Mouse (Mus musculus): ENCODE data around the gene Grb10. TPM values are rescaled to one million over a fixed set of nuclear protein-coding genes. Genes with fewer than 3 reads are reported as not detected.

Gene Grb10
- polyA plus RNA-seq, 1 experiment from 2014 or later = 380 TPM

DNA sequence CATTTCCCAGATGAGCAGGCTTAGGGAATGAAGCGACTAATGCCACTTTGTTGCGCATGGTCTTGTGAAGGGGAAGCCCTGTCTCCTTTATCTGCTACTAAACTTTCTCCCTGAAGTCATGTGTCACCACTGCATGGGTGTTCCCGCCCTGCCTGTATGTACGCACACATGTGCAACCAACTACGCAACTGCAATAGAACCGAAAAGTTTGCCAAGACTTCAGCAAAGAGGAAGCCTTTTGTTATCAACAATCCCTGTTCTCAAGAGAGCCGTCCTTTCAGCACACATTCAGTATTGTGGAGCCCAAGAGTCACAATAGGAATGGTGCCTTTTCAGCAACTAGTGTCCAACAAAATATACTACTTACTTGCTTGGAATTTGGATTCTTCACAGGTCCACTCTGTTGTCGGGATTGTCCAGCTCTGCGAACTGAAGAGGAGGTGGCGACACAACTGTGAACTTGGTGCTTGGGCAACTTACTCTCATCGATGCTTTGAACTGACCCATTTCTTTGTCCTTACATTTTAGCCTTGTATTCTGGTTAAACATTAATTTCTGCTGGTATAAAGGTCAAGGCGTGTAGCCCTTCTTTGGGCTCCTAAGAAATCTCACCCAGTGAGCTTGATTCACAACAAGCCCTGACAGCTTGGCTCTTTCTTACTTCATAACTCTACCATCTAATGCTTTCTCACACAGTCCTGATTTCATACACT lies 140.7 kb downstream of the Grb10 start, which contains the start of gene Ddc:
Gene Ddc, minus strand, starts transcription at position 500 of the 713 bp plus-strand sequence.
- H3K27me3 ChIP-seq (ENCODE audit: control insufficient read depth, insufficient read depth, low read length) = no peaks in the 10 kb centered on the region
- peak; percentile 59; the same call in 1 of the 2 replicates for ATAC-seq (ENCODE audit: insufficient number of reproducible peaks, insufficient read depth, low FRiP score, low read depth)
- no peaks in the 10 kb centered on the region for H3K9me3 ChIP-seq (ENCODE audit: control insufficient read depth, low read depth, low read length)
- no peak within 1 kb of the TSS; the same call in 1 of the 2 replicates for H3K9ac ChIP-seq (replicated peaks; ENCODE audit: low read depth, low read length)
- no peaks in the 10 kb centered on the region for H3K36me3 ChIP-seq (ENCODE audit: control insufficient read depth, insufficient read depth, low read length)
- peak within 1 kb of the TSS; percentile 78 for H3K27ac ChIP-seq (ENCODE audit: low read length)
- 72% methylated on average over 12 of the region's 12 CpGs for WGBS
- H3K4me2 ChIP-seq (replicated peaks; ENCODE audit: low read depth, low read length) = 0 out of 2 replicates have a peak within 1 kb of the TSS, but pooled peaks have one; percentile 13
- peaks cover 4% of the 10 kb centered on the region; the same call in 1 of the 2 replicates for H3K4me1 ChIP-seq (ENCODE audit: control insufficient read depth, insufficient read depth, low read length)
- peak within 1 kb of the TSS; percentile 14; the same call in 1 of the 2 replicates for H3K4me3 ChIP-seq (ENCODE audit: low read depth, low read length)

DNA sequence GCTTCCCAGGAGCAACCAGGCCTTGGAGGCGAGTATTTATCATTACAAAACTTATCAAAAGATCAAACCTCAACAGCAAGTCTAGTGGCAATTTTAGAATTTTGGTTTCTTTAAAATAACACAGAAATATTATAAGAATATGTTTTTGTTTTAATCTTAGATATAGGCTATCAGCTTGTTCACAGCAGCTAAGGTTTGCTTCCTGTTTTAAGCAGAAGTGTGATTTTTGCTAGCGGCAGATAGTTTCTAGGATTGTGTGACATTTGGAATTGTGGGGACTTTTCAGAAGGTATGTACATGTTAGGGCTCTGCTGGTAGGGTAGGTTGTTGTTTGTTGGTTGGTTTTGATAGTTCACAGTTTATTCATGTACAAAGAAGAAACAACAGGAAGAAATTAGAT lies 143.0 kb downstream of the Grb10 start:
- Histone ChIP-seq H3K4me1 (ENCODE audit: control insufficient read depth, insufficient read depth, low read length) (0 out of 2 replicates have a peak, but pooled peaks cover 5% of the 10 kb centered on the region), H3K9ac (replicated peaks; ENCODE audit: low read depth, low read length) (no peak overlapping the region), H3K27ac (ENCODE audit: low read length) (no peak overlapping the region), H3K36me3 (ENCODE audit: control insufficient read depth, insufficient read depth, low read length) (no peaks in the 10 kb centered on the region), H3K4me3 (ENCODE audit: low read depth, low read length) (no peak overlapping the region), H3K27me3 (ENCODE audit: control insufficient read depth, insufficient read depth, low read length) (no peaks in the 10 kb centered on the region), H3K9me3 (ENCODE audit: control insufficient read depth, low read depth, low read length) (no peaks in the 10 kb centered on the region), H3K4me2 (replicated peaks; ENCODE audit: low read depth, low read length) (no peak overlapping the region)
- ATAC-seq (ENCODE audit: insufficient number of reproducible peaks, insufficient read depth, low FRiP score, low read depth) = no peak
- WGBS = 78% methylated on average over 2 of the region's 2 CpGs

DNA sequence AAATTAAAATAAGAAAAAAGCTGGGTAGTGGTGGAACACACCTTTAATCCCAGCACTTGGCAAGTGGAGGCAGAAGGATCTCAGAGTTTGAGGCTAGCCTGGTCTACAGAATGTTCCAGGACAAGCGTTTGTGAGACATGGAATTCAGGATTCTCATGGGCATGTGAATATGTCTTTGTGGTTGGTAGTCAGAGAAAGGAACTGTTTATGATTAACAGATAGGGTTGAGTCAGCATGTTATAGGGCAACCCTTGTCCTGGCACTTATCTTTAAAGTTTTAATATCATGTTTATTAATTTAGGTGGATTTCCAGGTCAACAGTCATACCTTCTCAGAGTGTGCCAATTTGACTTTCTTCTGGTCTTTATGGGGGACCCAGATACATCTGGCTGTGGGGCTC lies 144.7 kb downstream of the Grb10 start:
- no peaks in the 10 kb centered on the region for H3K27me3 ChIP-seq (ENCODE audit: control insufficient read depth, insufficient read depth, low read length)
- H3K4me2 ChIP-seq (replicated peaks; ENCODE audit: low read depth, low read length) = no peak overlapping the region
- no peaks in the 10 kb centered on the region for H3K9me3 ChIP-seq (ENCODE audit: control insufficient read depth, low read depth, low read length)
- WGBS = 73% methylated on average over 1 of the region's 1 CpGs
- H3K4me3 ChIP-seq (ENCODE audit: low read depth, low read length) = no peak overlapping the region
- no peak for ATAC-seq (ENCODE audit: insufficient number of reproducible peaks, insufficient read depth, low FRiP score, low read depth)
- peak overlapping the region; percentile 71; the same call in 1 of the 2 replicates for H3K27ac ChIP-seq (ENCODE audit: low read length)
- 0 out of 2 replicates have a peak, but pooled peaks cover 5% of the 10 kb centered on the region for H3K4me1 ChIP-seq (ENCODE audit: control insufficient read depth, insufficient read depth, low read length)
- no peaks in the 10 kb centered on the region for H3K36me3 ChIP-seq (ENCODE audit: control insufficient read depth, insufficient read depth, low read length)
- no peak overlapping the region for H3K9ac ChIP-seq (replicated peaks; ENCODE audit: low read depth, low read length)

DNA sequence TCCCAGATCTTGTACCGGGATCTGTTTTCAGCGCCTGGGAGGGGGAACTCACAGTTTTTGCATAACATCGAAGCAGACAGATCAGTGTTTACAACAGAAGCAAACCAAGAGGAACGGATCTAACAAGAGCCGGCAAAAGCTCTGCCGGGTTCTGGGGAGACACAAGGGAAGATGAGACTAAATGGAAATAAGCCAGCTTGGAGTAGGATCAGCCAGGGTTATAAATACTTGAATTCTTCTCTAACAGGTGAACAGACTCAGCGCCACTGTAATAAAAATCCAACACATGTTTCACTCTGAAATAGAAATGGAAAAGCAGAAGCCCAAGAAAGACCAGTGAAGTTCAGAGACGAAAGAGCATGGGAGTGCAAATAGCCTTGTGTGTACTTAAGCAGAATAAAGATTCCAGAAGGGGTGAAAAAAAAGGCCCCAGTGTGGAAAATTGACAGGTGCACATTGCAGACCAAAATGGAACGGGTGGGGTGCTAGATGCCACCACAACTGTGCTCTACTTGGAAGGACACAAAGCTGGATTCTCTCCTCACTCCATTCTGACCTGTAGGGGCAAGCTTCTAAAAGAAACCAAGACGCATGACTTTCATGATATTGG lies 145.4 kb downstream of the Grb10 start:
- no peak overlapping the region for H3K4me2 ChIP-seq (replicated peaks; ENCODE audit: low read depth, low read length)
- H3K27ac ChIP-seq (ENCODE audit: low read length) = peak overlapping the region; percentile 71; the same call in 1 of the 2 replicates
- no peaks in the 10 kb centered on the region for H3K9me3 ChIP-seq (ENCODE audit: control insufficient read depth, low read depth, low read length)
- WGBS = 27% methylated on average over 10 of the region's 10 CpGs
- H3K4me3 ChIP-seq (ENCODE audit: low read depth, low read length) = no peak overlapping the region
- H3K36me3 ChIP-seq (ENCODE audit: control insufficient read depth, insufficient read depth, low read length) = no peaks in the 10 kb centered on the region
- 0 out of 2 replicates have a peak, but pooled peaks cover 3% of the 10 kb centered on the region for H3K4me1 ChIP-seq (ENCODE audit: control insufficient read depth, insufficient read depth, low read length)
- no peak overlapping the region for H3K9ac ChIP-seq (replicated peaks; ENCODE audit: low read depth, low read length)
- no peaks in the 10 kb centered on the region for H3K27me3 ChIP-seq (ENCODE audit: control insufficient read depth, insufficient read depth, low read length)
- ATAC-seq (ENCODE audit: insufficient number of reproducible peaks, insufficient read depth, low FRiP score, low read depth) = no peak

DNA sequence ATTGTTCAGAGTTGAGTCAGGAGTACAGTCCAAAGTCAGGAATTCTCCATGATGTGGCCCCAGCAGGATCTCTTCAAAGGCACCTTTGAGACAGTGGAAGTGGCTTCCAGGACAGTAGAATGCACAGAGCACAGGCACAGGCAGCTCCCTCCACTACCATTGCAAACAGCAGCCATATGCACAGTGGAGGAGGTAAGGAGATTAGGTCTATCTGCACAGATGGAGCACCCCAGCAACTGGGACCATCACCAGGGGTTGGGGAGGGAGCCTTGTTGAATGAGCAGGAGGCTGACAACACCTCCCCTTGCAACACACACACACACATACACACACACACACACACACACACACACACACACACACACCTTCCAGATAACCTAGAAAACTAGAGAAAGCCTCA lies 146.7 kb downstream of the Grb10 start:
- no peaks in the 10 kb centered on the region for H3K9me3 ChIP-seq (ENCODE audit: control insufficient read depth, low read depth, low read length)
- no peaks in the 10 kb centered on the region for H3K36me3 ChIP-seq (ENCODE audit: control insufficient read depth, insufficient read depth, low read length)
- no peak overlapping the region for H3K4me3 ChIP-seq (ENCODE audit: low read depth, low read length)
- no peaks in the 10 kb centered on the region for H3K27me3 ChIP-seq (ENCODE audit: control insufficient read depth, insufficient read depth, low read length)
- no peak overlapping the region for H3K27ac ChIP-seq (ENCODE audit: low read length)
- no peak for ATAC-seq (ENCODE audit: insufficient number of reproducible peaks, insufficient read depth, low FRiP score, low read depth)
- 0 out of 2 replicates have a peak, but pooled peaks cover 5% of the 10 kb centered on the region for H3K4me1 ChIP-seq (ENCODE audit: control insufficient read depth, insufficient read depth, low read length)
- no peak overlapping the region for H3K4me2 ChIP-seq (replicated peaks; ENCODE audit: low read depth, low read length)
- no peak overlapping the region for H3K9ac ChIP-seq (replicated peaks; ENCODE audit: low read depth, low read length)

DNA sequence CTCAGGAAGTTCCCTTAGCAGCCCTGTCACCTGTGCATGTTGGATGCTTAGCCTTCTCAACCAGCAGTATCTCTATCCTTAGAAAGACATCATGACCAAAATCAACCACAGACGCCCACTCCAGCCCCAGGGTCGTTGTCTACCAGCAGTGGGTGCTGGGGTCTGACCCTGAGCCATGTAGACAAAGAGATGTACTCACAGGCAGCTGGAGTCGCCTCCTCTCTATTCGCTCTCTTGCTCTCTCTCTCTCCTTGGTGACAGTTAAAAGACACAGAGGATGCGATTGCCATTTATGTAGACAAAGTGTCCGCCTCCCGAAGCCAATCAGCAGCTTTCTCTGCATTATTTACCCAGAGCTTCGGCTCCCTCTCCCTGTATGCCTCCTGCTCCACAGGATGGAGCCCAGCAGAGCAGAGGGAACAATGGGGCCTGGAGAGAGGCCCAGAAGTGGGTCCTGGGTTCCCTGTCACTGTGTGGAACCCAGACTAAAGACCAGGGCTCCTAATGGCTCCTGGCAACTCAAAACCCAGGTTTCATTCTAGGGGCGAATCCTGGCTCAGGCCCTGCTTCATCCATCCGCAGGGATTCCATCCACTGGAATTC lies 148.2 kb downstream of the Grb10 start:
- 63% methylated on average over 10 of the region's 10 CpGs for WGBS

DNA sequence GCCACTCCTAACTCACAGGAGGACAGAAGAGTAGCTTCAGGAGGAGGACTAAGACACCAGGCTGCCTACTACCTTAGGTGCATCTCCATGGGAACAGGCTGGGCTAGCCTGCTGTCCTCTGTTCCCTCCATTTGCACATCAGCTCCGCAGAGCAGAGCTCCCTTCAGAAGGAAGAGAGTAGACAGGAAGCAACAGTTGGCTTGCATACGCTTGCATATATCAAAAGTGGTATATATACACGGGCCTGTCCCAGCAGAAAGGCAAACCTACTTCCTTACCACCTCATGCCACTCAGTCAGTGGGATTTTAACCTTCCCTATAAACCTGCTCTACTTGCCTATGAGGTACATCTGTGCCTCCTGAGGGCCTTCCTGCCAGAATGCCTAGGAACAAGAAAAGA lies 149.8 kb downstream of the Grb10 start:
- Histone ChIP-seq H3K4me3 (ENCODE audit: low read depth, low read length) (no peak overlapping the region), H3K36me3 (ENCODE audit: control insufficient read depth, insufficient read depth, low read length) (no peaks in the 10 kb centered on the region), H3K27ac (ENCODE audit: low read length) (no peak overlapping the region; the same call in 1 of the 2 replicates), H3K4me1 (ENCODE audit: control insufficient read depth, insufficient read depth, low read length) (peaks cover 18% of the 10 kb centered on the region; the same call in 1 of the 2 replicates), H3K9me3 (ENCODE audit: control insufficient read depth, low read depth, low read length) (no peaks in the 10 kb centered on the region), H3K4me2 (replicated peaks; ENCODE audit: low read depth, low read length) (no peak overlapping the region), H3K9ac (replicated peaks; ENCODE audit: low read depth, low read length) (no peak overlapping the region), H3K27me3 (ENCODE audit: control insufficient read depth, insufficient read depth, low read length) (no peaks in the 10 kb centered on the region)
- ATAC-seq (ENCODE audit: insufficient number of reproducible peaks, insufficient read depth, low FRiP score, low read depth) = no peak
- 67% methylated on average over 3 of the region's 3 CpGs for WGBS

More for the DNA sequence above, 148.2 kb downstream of the Grb10 start:
- no peaks in the 10 kb centered on the region for H3K27me3 ChIP-seq (ENCODE audit: control insufficient read depth, insufficient read depth, low read length)
- no peak overlapping the region for H3K4me3 ChIP-seq (ENCODE audit: low read depth, low read length)
- no peaks in the 10 kb centered on the region for H3K36me3 ChIP-seq (ENCODE audit: control insufficient read depth, insufficient read depth, low read length)
- peak overlapping the region; percentile 45; the same call in 1 of the 2 replicates for H3K27ac ChIP-seq (ENCODE audit: low read length)
- peaks cover 13% of the 10 kb centered on the region; the same call in 1 of the 2 replicates for H3K4me1 ChIP-seq (ENCODE audit: control insufficient read depth, insufficient read depth, low read length)
- ATAC-seq (ENCODE audit: insufficient number of reproducible peaks, insufficient read depth, low FRiP score, low read depth) = no peak
- H3K9ac ChIP-seq (replicated peaks; ENCODE audit: low read depth, low read length) = no peak overlapping the region
- no peaks in the 10 kb centered on the region for H3K9me3 ChIP-seq (ENCODE audit: control insufficient read depth, low read depth, low read length)
- H3K4me2 ChIP-seq (replicated peaks; ENCODE audit: low read depth, low read length) = no peak overlapping the region

DNA sequence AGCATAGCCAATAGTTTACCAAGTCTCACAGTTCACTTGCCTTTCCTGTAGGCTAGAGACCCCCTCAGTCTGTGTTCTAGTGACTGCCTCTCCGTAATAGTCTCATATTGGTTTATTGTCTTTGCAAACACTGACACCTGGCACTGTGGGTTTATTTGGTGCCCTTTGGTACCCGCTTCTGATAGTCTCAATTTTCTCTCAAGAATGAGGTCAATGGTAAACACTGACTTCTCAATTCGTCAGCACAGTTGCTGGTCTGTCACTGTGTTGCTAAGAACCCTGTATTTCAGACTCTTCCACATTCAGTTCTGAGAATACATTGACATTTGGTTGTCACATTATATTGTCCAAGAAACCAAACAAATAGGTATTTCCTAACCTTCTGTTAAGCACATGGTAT lies 150.4 kb downstream of the Grb10 start:
- Histone ChIP-seq H3K36me3 (ENCODE audit: control insufficient read depth, insufficient read depth, low read length) (no peaks in the 10 kb centered on the region), H3K27ac (ENCODE audit: low read length) (no peak overlapping the region), H3K9me3 (ENCODE audit: control insufficient read depth, low read depth, low read length) (no peaks in the 10 kb centered on the region), H3K4me2 (replicated peaks; ENCODE audit: low read depth, low read length) (no peak overlapping the region), H3K27me3 (ENCODE audit: control insufficient read depth, insufficient read depth, low read length) (no peaks in the 10 kb centered on the region), H3K4me3 (ENCODE audit: low read depth, low read length) (no peak overlapping the region), H3K4me1 (ENCODE audit: control insufficient read depth, insufficient read depth, low read length) (peaks cover 18% of the 10 kb centered on the region; the same call in 1 of the 2 replicates), H3K9ac (replicated peaks; ENCODE audit: low read depth, low read length) (no peak overlapping the region)
- 50% methylated on average over 3 of the region's 3 CpGs for whole genome bisulfite sequencing
- ATAC-seq (ENCODE audit: insufficient number of reproducible peaks, insufficient read depth, low FRiP score, low read depth) = no peak

Measured in stomach, embryonic 14.5 days (tissue).